Mouse (Mus musculus) bone marrow, adult 2 months (tissue): ENCODE measurements around the gene Ndufs4. TPM values are rescaled to one million over a fixed set of nuclear protein-coding genes. Genes with fewer than 3 reads are reported as not detected.

ENCODE experiments used
- H3K27ac ChIP-seq: fragments of 200-500 bp; 2 replicates; pipeline ENCODE4 v1.5.1; 2012; ENCODE audit warnings: low read depth, mild to moderate bottlenecking, control low read depth, inconsistent platforms, low read length; ENCODE audit not compliant: control insufficient read depth, poor library complexity, insufficient read depth
- H3K4me1 ChIP-seq: fragments of 200-500 bp; 2 replicates; pipeline ENCODE4 v1.6.1; 2011; ENCODE audit warnings: low read length; ENCODE audit not compliant: control insufficient read depth, insufficient read depth
- H3K4me3 ChIP-seq: fragments of 200-500 bp; replicated peaks from 2 replicates; pipeline ENCODE3; 2011; ENCODE audit warnings: mild to moderate bottlenecking, low read depth, low read length, control low read depth; ENCODE audit not compliant: control insufficient read depth
- CTCF ChIP-seq: fragments of 200-500 bp; IDR thresholded peaks from 2 replicates; pipeline ENCODE4 v1.5.1; 2011; ENCODE audit warnings: low read length, control low read depth; ENCODE audit not compliant: control insufficient read depth, insufficient read depth
- POLR2A ChIP-seq: fragments of 200-500 bp; IDR thresholded peaks from 2 replicates; pipeline ENCODE4 v1.6.1; 2011; ENCODE audit warnings: low read depth, mild to moderate bottlenecking, control low read depth, low read length, borderline replicate concordance; ENCODE audit not compliant: control insufficient read depth
- WGBS: fragments of 180-500 bp; shearing (Covaris S2); methylation state at CpG from one replicate; pipeline ENCODE4 v1.1.7; 2018; 5-methylcytosine and 5-hydroxymethylcytosine counted together
- polyA plus RNA-seq: library from polyadenylated mRNA; stranded (reverse); fragments of >200 nt; gene quantifications from 2 replicates; pipeline ENCODE4 v1.2.4, GENCODE M21; 2011; ENCODE audit warnings: low replicate concordance; ENCODE audit not compliant: missing spikeins, insufficient read depth, insufficient read length

Ndufs4 gene
- polyA plus RNA-seq, 1 experiment: 93.8 TPM

GRCm38 (mm10) chr13:114351321-114351946, 36.6 kb downstream of the Ndufs4 start:
- no peak for TF ChIP-seq CTCF
- H3K4me1 ChIP-seq: no peaks in the 10 kb centered on the region
- WGBS: 82% methylated on average over 8 of the region's 8 CpGs
- no peak overlapping the region for H3K27ac ChIP-seq
- H3K4me3 ChIP-seq: no peak overlapping the region

- TF ChIP-seq CTCF: no peak
- TF ChIP-seq POLR2A: no peak
- Histone ChIP-seq H3K27ac (no peak overlapping the region), H3K4me3 (no peak overlapping the region), H3K4me1 (no peaks in the 10 kb centered on the region)
- 92% methylated on average over 13 of the region's 13 CpGs for WGBS
These were observed 42.9 kb downstream of the Ndufs4 start for GRCm38 (mm10) chr13:114344979-114345712.

- Histone ChIP-seq H3K4me3 (no peak overlapping the region), H3K27ac (no peak overlapping the region), H3K4me1 (no peaks in the 10 kb centered on the region)
- 72% methylated on average over 3 of the region's 3 CpGs for WGBS
- TF ChIP-seq CTCF (no peak), POLR2A (no peak)
These were observed 43.7 kb downstream of the Ndufs4 start for GRCm38 (mm10) chr13:114344220-114344973.

- Histone ChIP-seq H3K27ac (no peak overlapping the region), H3K4me1 (no peaks in the 10 kb centered on the region), H3K4me3 (no peak overlapping the region)
- 82% methylated on average over 8 of the region's 8 CpGs for WGBS
- no peak for TF ChIP-seq CTCF
- TF ChIP-seq POLR2A: no peak
These were observed 45.1 kb downstream of the Ndufs4 start for GRCm38 (mm10) chr13:114343001-114343400.

GRCm38 (mm10) chr13:114319835-114320389, 68.1 kb downstream of the Ndufs4 start:
- H3K4me1 ChIP-seq: no peaks in the 10 kb centered on the region
- no peak for TF ChIP-seq POLR2A
- TF ChIP-seq CTCF: no peak
- WGBS: 61% methylated on average over 2 of the region's 2 CpGs
- H3K4me3 ChIP-seq: no peak overlapping the region
- no peak overlapping the region for H3K27ac ChIP-seq

GRCm38 (mm10) chr13:114319136-114319535, 68.9 kb downstream of the Ndufs4 start:
- TF ChIP-seq CTCF: no peak
- no peak for TF ChIP-seq POLR2A
- Histone ChIP-seq H3K4me1 (no peaks in the 10 kb centered on the region), H3K4me3 (no peak overlapping the region), H3K27ac (no peak overlapping the region)

GRCm38 (mm10) chr13:114315374-114315773, 72.7 kb downstream of the Ndufs4 start:
- Histone ChIP-seq H3K4me3 (no peak overlapping the region), H3K27ac (no peak overlapping the region), H3K4me1 (no peaks in the 10 kb centered on the region)
- no peak for TF ChIP-seq POLR2A
- no peak for TF ChIP-seq CTCF
- 79% methylated on average over 3 of the region's 3 CpGs for WGBS

- no peak overlapping the region for H3K27ac ChIP-seq
- H3K4me3 ChIP-seq: no peak overlapping the region
- H3K4me1 ChIP-seq: no peaks in the 10 kb centered on the region
- WGBS: 83% methylated on average over 3 of the region's 3 CpGs
- TF ChIP-seq CTCF: no peak
- no peak for TF ChIP-seq POLR2A
These were observed 73.1 kb downstream of the Ndufs4 start for GRCm38 (mm10) chr13:114314953-114315352.
